Mouse (Mus musculus) adrenal gland, postnatal 25 days (tissue): ENCODE results near the gene Olfr1423. TPM values are rescaled to one million over a fixed set of nuclear protein-coding genes. Genes with fewer than 3 reads are reported as not detected.
"Not testable (repeated sequence)": the region's sequence is repeated elsewhere in the genome, so short reads cannot be mapped to it uniquely, and the experiment has no call there.

Source experiments
- DNase-seq: peaks from one replicate; pipeline ENCODE4 v3.0.0; 2021; ENCODE audit warnings: mixed read lengths
- total RNA-seq: library from RNA; stranded (reverse); gene quantifications from 2 replicates; pipeline ENCODE4 v1.2.3, GENCODE M21; 2021

Gene Olfr1423
- total RNA-seq, 1 experiment from 2014 or later: not detected

DNA sequence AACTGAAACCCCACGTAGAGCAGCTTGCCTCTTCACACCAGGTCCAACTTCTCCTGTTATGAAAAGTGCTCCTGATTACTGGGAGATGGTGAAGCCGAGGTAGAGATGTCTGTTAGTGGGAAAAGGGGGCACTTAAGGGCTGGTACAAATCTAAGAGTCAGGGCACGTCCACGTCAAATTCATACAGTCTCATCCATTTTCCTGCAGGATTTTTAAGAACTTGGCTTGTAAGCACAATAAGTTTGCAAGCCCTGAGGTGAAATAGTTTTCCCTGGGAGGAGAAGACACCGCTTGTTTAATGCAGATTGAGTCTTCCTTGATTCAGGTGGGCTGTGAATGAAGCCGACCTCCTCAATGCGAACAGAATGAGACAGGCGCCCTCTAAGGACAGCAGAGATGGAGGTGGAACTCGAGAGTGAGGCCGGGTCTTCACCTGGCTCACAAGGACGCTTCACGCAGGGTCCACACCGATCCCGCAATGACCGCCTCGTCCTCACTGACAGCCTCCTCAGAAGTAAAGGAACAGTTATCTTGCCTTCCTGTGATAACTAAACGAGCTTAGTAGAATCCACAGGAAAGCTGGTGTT is 34.7 kb downstream of the Olfr1423 start:
- DNase-seq: no peak

DNA sequence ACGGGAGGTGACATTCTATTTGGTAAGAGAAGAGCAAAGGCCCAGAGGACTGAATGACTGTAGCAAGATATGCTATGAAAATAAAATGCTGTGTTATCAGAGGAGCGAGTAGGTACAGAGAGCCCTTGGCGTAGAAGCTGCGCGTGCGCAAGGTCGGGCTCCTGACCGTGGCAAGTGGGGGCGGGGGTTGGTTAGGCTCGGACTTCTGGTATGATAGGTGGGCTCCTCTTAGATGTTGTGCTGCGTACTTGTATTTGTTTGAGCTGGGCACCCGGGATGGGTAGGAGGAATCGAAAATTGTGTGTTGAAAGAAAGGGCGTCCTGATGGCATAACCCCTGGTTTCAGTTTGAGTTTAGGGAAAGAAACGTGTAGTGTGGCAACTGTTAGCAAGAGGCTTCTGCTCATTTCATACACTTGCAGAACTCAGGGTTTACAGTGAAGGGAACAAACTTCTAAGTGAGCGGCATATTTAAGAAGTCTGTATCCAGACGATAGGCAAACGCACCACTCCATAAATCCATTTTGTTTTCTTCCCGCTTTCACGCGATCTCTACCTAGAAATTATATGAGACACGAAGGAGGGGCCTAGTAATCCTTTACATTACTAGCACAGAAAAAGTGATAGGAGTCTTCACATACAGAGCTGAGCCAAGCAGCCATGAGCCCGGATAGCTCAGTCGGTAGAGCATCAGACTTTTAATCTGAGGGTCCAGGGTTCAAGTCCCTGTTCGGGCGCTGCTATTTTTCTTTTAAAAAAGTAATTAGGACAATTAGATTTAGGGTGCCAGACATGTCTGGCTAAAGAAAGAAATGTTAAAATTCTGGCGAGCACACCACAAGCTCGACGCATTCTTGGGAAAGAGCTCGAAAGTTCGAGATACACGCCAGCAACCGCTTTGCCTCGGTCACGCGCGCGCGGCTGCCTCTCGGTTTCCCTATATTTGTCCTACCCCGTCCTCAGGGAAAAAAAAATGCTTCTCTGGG is 35.4 kb downstream of the Olfr1423 start:
- DNase-seq: peak; percentile 88

DNA sequence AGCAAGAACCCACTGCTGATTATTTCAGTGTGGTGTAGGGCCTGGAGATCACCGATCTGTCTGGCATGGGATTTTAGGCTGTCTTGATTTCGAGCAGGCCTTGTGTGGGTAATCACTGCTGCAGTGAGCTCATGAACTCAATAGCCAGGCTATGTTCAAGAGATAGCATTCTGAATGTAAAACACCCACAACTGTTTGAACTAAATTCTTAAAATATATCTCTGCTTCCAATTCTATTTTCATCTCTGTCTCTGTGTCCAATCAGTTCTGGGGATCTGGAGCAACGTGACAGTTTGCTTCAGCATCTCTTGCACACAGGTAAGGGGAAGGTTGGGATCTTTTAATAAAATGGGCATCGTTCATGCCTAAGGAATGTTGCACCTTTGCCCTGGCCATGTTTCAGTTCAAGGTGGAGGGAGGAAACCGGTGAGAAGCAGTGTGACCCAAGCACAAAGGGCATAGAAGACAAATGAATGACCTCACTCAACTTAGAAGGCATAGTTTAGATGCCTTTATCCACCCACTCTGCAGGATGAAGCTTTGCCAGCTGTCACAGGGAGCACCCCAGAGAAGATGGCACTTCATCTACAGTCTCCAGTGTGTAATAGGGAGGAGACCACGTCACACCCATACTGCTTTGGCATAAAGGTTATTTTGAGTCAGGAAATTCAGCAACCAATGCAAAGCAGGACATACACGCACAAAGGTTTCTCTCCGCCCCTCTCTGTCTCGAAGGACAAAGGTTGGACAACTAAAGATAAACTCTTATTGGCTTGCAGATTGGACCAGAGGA is 36.7 kb downstream of the Olfr1423 start:
- DNase-seq: no peak

DNA sequence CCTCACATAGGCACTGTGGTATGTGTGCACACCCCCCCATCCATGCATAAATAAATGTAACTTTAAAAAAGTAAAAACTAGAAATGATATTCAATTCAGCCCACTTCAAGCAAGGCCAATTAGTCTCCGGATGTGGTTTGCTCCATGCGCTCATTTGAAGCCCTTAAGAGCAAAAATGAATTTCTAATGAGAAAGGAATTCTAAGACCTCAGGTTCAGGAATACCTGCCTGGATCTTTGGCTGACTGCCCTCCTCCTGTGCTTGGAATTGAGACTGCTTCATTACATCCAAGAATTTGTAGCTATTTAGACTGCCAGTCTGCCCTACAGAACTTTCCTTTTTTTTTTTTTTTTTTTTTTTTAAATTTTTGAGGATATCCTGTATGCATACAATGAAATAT is 37.5 kb downstream of the Olfr1423 start:
- DNase-seq: no peak

DNA sequence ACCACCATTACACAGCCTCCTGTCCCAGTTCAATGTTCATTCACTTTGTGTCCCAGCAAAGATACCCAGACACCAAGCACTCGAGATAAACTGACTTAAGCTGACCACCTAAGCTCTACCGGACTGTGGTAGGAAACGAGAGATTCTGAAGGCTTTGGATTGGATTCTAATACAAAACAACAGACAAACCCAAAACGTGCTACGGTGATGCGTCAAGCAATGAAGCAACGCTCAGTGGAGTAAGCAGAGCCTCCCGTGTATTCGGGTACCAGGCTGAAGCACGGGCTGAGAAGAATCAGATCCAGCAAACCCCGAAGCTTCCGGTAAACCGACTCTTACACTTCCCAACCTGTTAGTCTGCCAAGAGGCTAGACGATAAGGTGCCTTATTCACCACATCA is 38.3 kb downstream of the Olfr1423 start:
- no peak for DNase-seq

DNA sequence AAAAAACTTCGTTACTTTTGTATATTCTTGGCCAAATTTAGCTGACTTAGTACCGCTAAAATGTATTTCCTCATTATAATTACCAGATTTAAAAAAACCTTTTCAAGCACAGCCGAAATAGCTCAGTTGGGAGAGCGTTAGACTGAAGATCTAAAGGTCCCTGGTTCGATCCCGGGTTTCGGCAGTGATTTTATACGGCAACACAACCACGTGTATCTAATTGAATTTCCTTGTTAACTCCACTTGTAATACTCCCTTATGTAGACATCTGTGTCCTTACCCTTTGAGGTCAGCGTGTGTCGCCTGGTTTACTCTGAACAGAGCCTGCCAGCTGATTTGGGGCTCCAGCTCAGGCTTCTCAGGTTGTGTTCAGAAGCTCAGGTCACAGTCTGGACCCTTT is 39.0 kb downstream of the Olfr1423 start:
- DNase-seq: peak; percentile 42

DNA sequence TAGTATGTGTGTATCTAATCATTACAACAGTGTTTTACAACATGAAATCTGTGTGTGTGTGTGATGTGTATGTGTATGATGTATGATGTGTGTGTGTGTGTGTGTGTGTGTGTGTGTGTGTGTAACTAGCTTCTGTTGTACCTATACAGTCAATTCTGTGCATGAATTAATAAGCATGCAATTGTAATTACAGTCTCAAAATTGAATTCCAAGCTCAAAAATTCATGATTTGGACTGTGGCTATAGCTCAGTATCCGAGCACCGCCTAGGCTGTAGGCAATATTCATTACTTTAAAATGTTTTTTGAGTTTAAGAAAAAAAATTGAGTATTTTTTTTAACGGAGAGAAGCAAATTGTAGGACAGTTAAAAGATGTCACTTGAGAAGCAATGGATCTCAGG is 39.4 kb downstream of the Olfr1423 start:
- DNase-seq: no peak

DNA sequence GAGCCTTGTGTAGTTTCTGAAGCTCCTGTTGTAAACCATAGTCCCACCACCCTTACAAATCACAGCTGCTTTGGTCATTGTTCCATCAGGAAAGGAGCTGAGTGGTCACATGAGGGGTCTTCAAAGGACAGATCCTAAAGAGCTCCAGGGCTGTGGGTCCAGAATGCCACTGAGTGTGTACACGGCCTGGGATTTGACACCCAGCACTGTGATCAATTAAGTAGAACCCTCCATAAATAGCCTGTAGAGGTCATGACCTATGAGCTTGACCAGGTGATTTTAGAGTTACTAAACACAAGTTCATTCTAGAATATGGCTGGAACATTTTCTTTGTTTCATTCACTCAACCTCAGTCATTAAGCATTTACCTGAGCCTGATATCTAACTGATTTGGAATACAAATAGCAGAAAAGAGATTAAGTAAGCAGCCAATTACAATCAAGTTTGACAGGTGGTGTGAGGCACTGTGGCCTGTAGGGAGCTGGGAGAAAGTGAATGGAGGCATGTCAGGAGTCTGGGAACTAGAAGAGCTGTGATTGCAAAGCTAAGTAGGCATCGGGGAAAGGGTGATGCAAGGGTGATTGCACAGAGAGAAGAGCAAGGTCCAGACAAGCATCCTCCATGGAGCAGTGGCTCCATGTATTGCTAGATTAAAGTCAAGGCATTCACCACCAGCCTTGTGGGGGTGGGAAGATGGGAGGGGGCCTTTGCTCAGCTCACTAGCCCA is 45.2 kb downstream of the Olfr1423 start:
- DNase-seq: no peak

DNA sequence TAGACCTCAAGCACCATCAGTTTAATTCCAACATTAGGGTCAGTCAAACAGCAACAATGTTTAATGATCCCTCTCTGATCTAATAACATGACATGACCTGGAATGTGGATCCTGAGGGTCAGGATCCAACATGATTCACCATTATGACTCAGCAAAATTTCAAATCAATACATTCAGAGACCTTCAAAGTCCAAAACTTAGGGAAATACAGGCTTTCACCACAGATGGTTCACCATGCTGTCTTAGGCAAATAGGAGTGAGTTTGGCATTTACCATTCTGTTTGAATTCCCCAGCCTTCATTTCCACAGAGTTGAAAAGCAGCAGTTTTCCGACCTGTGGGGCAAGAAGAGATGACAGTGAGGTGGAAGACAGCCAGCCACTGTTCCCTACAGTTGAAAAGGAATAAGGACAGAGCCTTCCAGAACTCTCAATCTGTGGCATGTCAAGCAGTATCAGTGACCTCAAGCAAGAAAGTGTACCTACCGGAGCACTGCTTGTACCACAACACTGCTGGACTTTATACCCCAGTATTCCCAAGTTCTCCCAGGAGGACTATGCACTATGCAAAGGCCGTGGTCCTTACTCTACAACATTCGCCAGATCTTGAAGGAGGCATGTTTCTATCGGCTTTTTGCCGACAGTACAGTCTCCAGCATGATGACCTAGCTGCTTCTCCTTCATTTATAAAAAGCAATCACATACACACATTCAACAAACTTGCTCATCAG is 46.2 kb downstream of the Olfr1423 start:
- no peak for DNase-seq

DNA sequence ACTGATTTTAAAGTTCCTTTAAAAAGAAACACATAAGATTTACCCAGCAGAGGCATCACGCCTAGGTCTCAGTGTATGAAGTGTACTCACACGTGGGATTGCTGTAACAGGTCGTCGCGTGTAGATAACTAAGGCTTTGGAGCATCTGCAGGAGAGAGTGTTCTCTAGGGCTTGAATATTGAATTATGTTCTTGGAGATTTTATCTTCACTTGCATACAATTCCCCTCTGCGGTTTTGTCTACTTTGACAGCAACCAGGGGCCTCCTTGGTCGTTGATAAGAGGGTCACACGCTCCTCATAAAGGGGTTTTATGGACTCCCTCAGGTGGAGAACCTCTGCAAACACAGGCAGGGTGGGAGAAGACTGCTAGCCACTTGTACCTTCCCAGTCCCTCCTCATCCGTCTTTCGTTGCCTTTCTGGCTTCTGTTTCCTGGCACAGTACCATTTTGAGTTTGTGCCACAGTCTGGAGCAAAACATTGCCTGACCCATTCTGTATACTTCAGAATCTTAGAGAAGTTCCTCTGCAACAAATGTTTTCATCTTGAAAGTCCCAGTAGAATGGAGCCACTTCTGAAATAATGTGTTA is 48.6 kb downstream of the Olfr1423 start:
- DNase-seq: no peak

DNA sequence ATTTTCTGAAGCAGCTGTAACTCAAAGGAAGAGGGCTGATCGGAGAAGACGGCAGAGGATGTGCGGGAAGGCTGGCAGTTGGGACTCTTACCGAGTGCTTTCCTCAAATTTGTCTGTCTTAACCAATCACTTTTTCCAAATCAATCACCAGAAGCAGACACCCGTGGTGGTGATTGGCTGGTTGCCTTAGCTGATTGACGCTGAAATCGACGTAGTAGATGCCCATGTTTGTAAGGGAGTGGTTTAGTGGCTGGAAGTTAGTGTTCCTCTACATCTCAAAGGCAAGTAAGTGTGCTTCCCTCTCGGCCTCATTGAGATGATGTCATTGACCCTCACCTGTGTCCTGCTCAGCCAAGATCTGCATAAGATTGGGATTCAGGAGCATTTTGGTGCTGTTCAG is 49.1 kb downstream of the Olfr1423 start:
- DNase-seq: no peak

DNA sequence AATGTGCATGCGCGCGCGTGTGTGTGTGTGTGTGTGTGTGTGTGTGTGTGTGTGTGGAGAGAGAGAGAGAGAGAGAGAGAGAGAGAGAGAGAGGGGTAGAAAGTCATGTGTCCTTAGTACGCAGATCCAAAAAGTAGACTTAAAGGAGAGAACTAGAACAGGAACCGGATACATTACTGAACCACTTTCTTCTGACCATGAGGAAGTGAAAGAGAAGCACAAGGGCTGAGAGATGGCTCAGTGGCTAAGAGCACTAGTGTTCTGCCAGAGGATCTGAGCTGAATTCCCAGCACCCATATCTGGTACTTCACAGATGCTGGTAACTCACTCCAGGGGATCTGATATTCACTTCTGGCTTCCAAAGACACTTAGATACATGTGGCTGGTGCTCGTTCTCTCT is 51.8 kb downstream of the Olfr1423 start:
- DNase-seq: no peak

DNA sequence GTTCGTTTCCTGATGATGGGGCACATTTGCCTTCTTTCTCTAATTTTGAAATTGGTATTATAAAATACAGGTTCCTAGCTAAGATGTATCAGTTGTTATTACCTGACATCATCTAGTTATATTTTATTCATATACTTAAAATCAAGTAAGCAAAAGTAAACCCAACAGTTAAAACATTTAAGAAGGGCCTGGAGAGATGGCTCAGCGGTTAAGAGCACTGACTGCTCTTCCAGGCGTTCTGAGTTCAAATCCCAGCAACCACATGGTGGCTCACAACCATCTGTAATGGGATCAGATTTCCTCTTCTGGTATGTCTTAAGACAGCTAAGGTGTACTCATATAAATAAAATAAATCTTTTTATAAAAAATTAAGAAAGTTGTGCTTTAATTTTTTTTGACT is 53.3 kb downstream of the Olfr1423 start:
- DNase-seq: no peak

DNA sequence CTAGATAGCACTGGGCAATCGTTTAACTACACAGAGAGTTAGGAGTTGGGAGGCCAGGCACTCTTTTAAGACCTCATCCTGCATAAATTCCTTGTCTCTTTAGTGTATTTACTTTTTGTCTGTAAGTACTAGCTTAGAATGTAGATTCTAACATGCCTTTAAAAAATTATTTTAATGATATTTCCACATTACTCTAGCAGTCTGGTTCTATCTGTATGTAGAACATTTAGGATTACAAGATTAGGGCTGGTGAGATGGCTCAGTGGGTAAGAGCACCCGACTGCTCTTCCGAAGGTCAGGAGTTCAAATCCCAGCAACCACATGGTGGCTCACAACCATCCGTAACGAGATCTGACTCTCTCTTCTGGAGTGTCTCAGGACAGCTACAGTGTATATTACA is 56.5 kb downstream of the Olfr1423 start:
- DNase-seq: not testable (repeated sequence)

Other genes starting within 250 kb of the Olfr1423 start
- 11.0 and 12.8 TPM in 2 replicates for gene Stx3, start 221.9 kb downstream of the Olfr1423 start, total RNA-seq
- gene Olfr1417, start 202.1 kb downstream of the Olfr1423 start, total RNA-seq: not detected in 2 replicates
- gene Olfr1418, start 180.3 kb downstream of the Olfr1423 start, total RNA-seq: not detected in 2 replicates
- not detected in 2 replicates for gene Olfr1419, start 166.2 kb downstream of the Olfr1423 start, total RNA-seq
- not detected in 2 replicates for gene Olfr1420, start 154.8 kb downstream of the Olfr1423 start, total RNA-seq
- gene Patl1, start 128.9 kb downstream of the Olfr1423 start, total RNA-seq: 28.9 and 30.0 TPM in 2 replicates
- gene Osbp, start 75.4 kb downstream of the Olfr1423 start, total RNA-seq: 91.9 and 111 TPM in 2 replicates
- not detected in 2 replicates for gene Olfr1424, start 21.4 kb upstream of the Olfr1423 start, total RNA-seq
- gene Olfr1425, start 36.4 kb upstream of the Olfr1423 start, total RNA-seq: not detected in 2 replicates
- gene Olfr1426, start 50.7 kb upstream of the Olfr1423 start, total RNA-seq: not detected in 2 replicates
- gene Olfr1427, start 62.0 kb upstream of the Olfr1423 start, total RNA-seq: not detected in 2 replicates
- gene Olfr1428, start 74.6 kb upstream of the Olfr1423 start, total RNA-seq: not detected in 2 replicates
- not detected in 2 replicates for gene Olfr76, start 81.9 kb upstream of the Olfr1423 start, total RNA-seq
- gene Olfr1555-ps1, start 128.8 kb upstream of the Olfr1423 start, total RNA-seq: not detected in 2 replicates
- not detected in 2 replicates for gene Olfr1431, start 159.3 kb upstream of the Olfr1423 start, total RNA-seq
- gene Olfr1432, start 191.3 kb upstream of the Olfr1423 start, total RNA-seq: not detected in 2 replicates
- gene Olfr262, start 200.3 kb upstream of the Olfr1423 start, total RNA-seq: not detected in 2 replicates
- gene Olfr235, start 219.7 kb upstream of the Olfr1423 start, total RNA-seq: not detected in 2 replicates
- not detected in 2 replicates for gene Olfr1434, start 238.5 kb upstream of the Olfr1423 start, total RNA-seq